Mouse (Mus musculus) neural tube, embryonic 11.5 days (tissue): ENCODE measurements around the gene Baiap2l2. TPM values are rescaled to one million over a fixed set of nuclear protein-coding genes. Genes with fewer than 3 reads are reported as not detected.

Experiments used
- ATAC-seq: fragments of 200-750 bp; cut with Nextera tagmentation; 2 replicates; pipeline ENCODE4 v1.8.0; 2017; ENCODE audit warnings: moderate number of reproducible peaks, mild to moderate bottlenecking, moderate TSS enrichment, moderate library complexity; ENCODE audit not compliant: insufficient read depth, low FRiP score, low TSS enrichment
- DNase-seq: peaks from one replicate; pipeline ENCODE4 v3.0.0-alpha.2; 2015; ENCODE audit warnings: low spot score
- H3K27ac ChIP-seq: fragments of 300-500 bp; sonication (generic); 2 replicates; pipeline ENCODE4 v1.5.1; 2014; ENCODE audit warnings: low read depth, mild to moderate bottlenecking, low read length
- H3K27me3 ChIP-seq: fragments of 300-500 bp; sonication (generic); 2 replicates; pipeline ENCODE4 v1.6.1; 2014; ENCODE audit warnings: mild to moderate bottlenecking, low read length, mixed read lengths; ENCODE audit not compliant: control insufficient read depth, insufficient read depth
- H3K36me3 ChIP-seq: fragments of 300-500 bp; sonication (generic); 2 replicates; pipeline ENCODE4 v1.6.1; 2014; ENCODE audit warnings: mild to moderate bottlenecking, low read length, moderate library complexity, mixed read lengths; ENCODE audit not compliant: control insufficient read depth, insufficient read depth
- H3K4me1 ChIP-seq: fragments of 300-500 bp; sonication (generic); 2 replicates; pipeline ENCODE4 v1.6.1; 2014; ENCODE audit warnings: low read length, mixed read lengths; ENCODE audit not compliant: control insufficient read depth, insufficient read depth
- H3K4me2 ChIP-seq: fragments of 300-500 bp; sonication (generic); 2 replicates; pipeline ENCODE4 v1.6.1; 2014; ENCODE audit warnings: low read depth, mild to moderate bottlenecking, moderate library complexity
- H3K4me3 ChIP-seq: fragments of 300-500 bp; sonication (generic); 2 replicates; pipeline ENCODE4 v1.5.1; 2014; ENCODE audit warnings: low read depth, low read length
- H3K9ac ChIP-seq: fragments of 300-500 bp; sonication (generic); 2 replicates; pipeline ENCODE4 v1.6.1; 2014; ENCODE audit warnings: mild to moderate bottlenecking, low read length
- H3K9me3 ChIP-seq: fragments of 300-500 bp; sonication (generic); 2 replicates; pipeline ENCODE4 v1.6.1; 2016; ENCODE audit warnings: low read length; ENCODE audit not compliant: control insufficient read depth
- WGBS: fragments of 180-500 bp; shearing (Covaris S2); extraction: QIAGEN DNeasy Blood & Tissue Kit; methylation state at CpG from one replicate; pipeline ENCODE4 v1.1.7; 2014; 5-methylcytosine and 5-hydroxymethylcytosine counted together
- polyA plus RNA-seq: library from polyadenylated mRNA; unstranded; fragments of >200 nt; fragmentation: Nextera tagmentation; extraction: Ambion mirVana; gene quantifications from 2 replicates; pipeline ENCODE4 v1.2.1, GENCODE M21; 2014

The Baiap2l2 gene
- polyA plus RNA-seq, 1 experiment from 2014 or later, result 1.9 TPM

- no peak overlapping the region for H3K4me3 ChIP-seq
- peaks cover 5% of the 10 kb centered on the region; the same call in 1 of the 2 replicates for H3K4me1 ChIP-seq
- no peak overlapping the region for H3K4me2 ChIP-seq
- no peak overlapping the region for H3K27ac ChIP-seq
- no peak for ATAC-seq
- no peaks in the 10 kb centered on the region for H3K36me3 ChIP-seq
- H3K27me3 ChIP-seq, result no peaks in the 10 kb centered on the region
- 49% methylated on average over 10 of the region's 10 CpGs for WGBS
- no peak for DNase-seq
- no peaks in the 10 kb centered on the region for H3K9me3 ChIP-seq
- H3K9ac ChIP-seq, result no peak overlapping the region
Observed at GRCm38 (mm10) chr15:79273020-79273419, 12.3 kb downstream of the Baiap2l2 start.

GRCm38 (mm10) chr15:79271124-79271746, 14.1 kb downstream of the Baiap2l2 start:
- Histone ChIP-seq H3K4me3 (peak overlapping the region; percentile 33; the same call in 1 of the 2 replicates), H3K9me3 (no peaks in the 10 kb centered on the region), H3K9ac (peak overlapping the region; percentile 1; the same call in 1 of the 2 replicates), H3K27ac (no peak overlapping the region), H3K36me3 (no peaks in the 10 kb centered on the region), H3K27me3 (no peaks in the 10 kb centered on the region), H3K4me2 (peak overlapping the region; percentile 73), H3K4me1 (peaks cover 5% of the 10 kb centered on the region; the same call in 1 of the 2 replicates)
- 13% methylated on average over 17 of the region's 17 CpGs for WGBS
- DNase-seq (peak; percentile 65), ATAC-seq (peak; percentile 31; the same call in 1 of the 2 replicates)

GRCm38 (mm10) chr15:79270317-79271123, 14.8 kb downstream of the Baiap2l2 start:
- Histone ChIP-seq H3K9me3 (no peaks in the 10 kb centered on the region), H3K27me3 (no peaks in the 10 kb centered on the region)

DNA sequence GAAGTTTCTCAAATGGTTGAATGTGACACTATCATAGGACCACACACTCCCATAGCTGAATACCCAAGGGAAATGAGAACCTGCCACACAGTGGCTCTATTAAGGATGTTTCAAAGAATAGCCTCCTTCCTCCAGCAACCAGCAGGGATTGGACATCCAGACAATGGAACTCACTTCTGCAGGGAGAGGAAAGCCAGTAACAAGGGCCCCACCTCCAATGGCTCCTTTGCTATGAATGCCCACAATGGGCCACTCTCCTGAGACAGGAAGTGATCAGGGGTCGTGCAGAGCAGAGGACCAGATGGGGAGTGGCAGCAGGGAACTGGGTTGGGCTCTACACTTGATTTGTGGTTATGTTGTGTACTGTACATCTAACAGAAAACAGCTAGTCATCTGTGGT, 16.8 kb downstream of the Baiap2l2 start:
- no peaks in the 10 kb centered on the region for H3K36me3 ChIP-seq
- no peak for DNase-seq
- H3K4me2 ChIP-seq, result no peak overlapping the region
- 25% methylated on average over 1 of the region's 1 CpGs for WGBS
- H3K27me3 ChIP-seq, result no peaks in the 10 kb centered on the region
- H3K4me1 ChIP-seq, result peaks cover 5% of the 10 kb centered on the region; the same call in 1 of the 2 replicates
- no peak overlapping the region for H3K9ac ChIP-seq
- no peaks in the 10 kb centered on the region for H3K9me3 ChIP-seq
- H3K27ac ChIP-seq, result no peak overlapping the region
- no peak overlapping the region for H3K4me3 ChIP-seq
- ATAC-seq, result no peak

More at GRCm38 (mm10) chr15:79270317-79271123, 14.8 kb downstream of the Baiap2l2 start:
- DNase-seq (peak; percentile 74), ATAC-seq (no peak)
- Histone ChIP-seq H3K4me2 (peak overlapping the region; percentile 73), H3K36me3 (no peaks in the 10 kb centered on the region), H3K9ac (peak overlapping the region; percentile 30), H3K4me1 (peaks cover 5% of the 10 kb centered on the region; the same call in 1 of the 2 replicates), H3K27ac (no peak overlapping the region), H3K4me3 (peak overlapping the region; percentile 33)
- under 1% methylated on average over 33 of the region's 33 CpGs for WGBS

DNA sequence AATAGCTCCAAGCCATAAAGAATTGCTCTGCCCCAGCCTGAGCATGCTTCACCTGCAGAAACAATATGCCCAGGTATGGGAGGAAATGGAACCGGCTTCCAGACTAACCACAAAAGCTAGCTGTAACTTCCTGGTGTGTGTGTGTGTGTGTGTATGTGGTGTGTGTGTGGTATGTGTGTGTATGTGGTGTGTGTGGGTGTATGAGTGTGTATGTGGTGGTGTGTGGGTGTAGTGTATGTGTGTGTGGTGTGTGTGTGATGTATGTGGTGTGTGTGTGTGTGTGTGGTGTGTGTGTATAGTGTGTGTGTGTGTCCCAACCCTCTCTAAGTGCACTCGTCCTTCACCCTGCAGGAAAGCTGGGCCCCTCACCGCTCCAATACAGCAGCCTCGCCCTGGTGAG, 20.0 kb downstream of the Baiap2l2 start:
- Histone ChIP-seq H3K36me3 (no peaks in the 10 kb centered on the region), H3K27ac (no peak overlapping the region), H3K9me3 (no peaks in the 10 kb centered on the region), H3K4me3 (no peak overlapping the region), H3K9ac (no peak overlapping the region), H3K4me2 (no peak overlapping the region), H3K4me1 (peaks cover 9% of the 10 kb centered on the region; the same call in 1 of the 2 replicates), H3K27me3 (peaks cover 24% of the 10 kb centered on the region)
- 78% methylated on average over 4 of the region's 4 CpGs for WGBS
- ATAC-seq (no peak), DNase-seq (no peak)

DNA sequence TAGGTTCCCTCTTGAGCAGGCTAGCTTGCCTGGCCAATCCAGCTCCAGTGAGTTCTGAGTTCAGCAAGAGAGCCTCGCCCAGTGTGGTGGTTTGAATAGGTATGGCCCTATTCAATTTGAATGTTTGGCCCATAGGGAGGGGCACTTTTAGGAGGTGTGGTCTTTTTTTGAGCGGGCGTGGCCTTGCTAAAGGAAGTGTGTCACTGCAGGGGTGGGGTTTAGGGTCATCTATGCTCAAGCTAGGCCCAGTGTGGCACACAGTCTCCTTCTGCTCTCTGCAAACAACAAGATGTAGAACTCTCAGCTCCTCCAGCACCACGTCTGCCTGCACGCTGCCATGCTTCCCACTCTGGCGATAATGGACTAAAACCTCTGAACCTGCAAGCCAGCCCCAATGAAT, 21.6 kb downstream of the Baiap2l2 start:
- ATAC-seq (no peak), DNase-seq (no peak)
- H3K27me3 ChIP-seq, result peaks cover 39% of the 10 kb centered on the region
- no peaks in the 10 kb centered on the region for H3K9me3 ChIP-seq
- H3K9ac ChIP-seq, result no peak overlapping the region
- H3K27ac ChIP-seq, result no peak overlapping the region
- H3K4me3 ChIP-seq, result no peak overlapping the region
- WGBS, result 93% methylated on average over 6 of the region's 6 CpGs
- H3K36me3 ChIP-seq, result no peaks in the 10 kb centered on the region
- peaks cover 7% of the 10 kb centered on the region; the same call in 1 of the 2 replicates for H3K4me1 ChIP-seq
- H3K4me2 ChIP-seq, result no peak overlapping the region

GRCm38 (mm10) chr15:79262786-79263309, 22.5 kb downstream of the Baiap2l2 start:
- H3K27me3 ChIP-seq, result peaks cover 41% of the 10 kb centered on the region
- no peaks in the 10 kb centered on the region for H3K9me3 ChIP-seq
- H3K4me1 ChIP-seq, result peaks cover 7% of the 10 kb centered on the region; the same call in 1 of the 2 replicates
- no peak overlapping the region for H3K4me2 ChIP-seq
- DNase-seq, result no peak
- 87% methylated on average over 3 of the region's 3 CpGs for WGBS
- no peak overlapping the region for H3K4me3 ChIP-seq
- no peaks in the 10 kb centered on the region for H3K36me3 ChIP-seq
- H3K27ac ChIP-seq, result no peak overlapping the region
- H3K9ac ChIP-seq, result no peak overlapping the region
- no peak for ATAC-seq

DNA sequence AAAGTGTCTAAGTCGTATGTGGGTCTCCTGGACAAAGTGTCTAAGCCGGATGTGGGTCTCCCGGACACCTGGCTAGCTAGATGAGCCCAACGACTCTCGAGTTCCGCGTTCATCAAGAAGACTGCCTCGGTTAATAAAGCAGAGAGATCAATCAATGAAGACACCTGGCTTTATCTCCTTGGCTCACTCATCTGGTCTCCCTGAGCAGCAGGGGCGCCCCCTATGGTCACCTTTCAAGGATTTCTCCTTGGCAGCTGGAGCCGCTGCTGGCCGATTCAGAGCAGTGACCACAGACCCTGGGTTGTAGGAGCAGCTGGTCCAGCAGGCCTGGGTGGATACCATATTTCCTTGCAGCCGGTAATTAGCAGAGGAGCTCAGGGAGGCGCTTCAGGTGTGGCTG, 23.0 kb downstream of the Baiap2l2 start:
- WGBS, result 23% methylated on average over 13 of the region's 13 CpGs
- Histone ChIP-seq H3K27me3 (peaks cover 41% of the 10 kb centered on the region), H3K9me3 (no peaks in the 10 kb centered on the region), H3K4me3 (no peak overlapping the region), H3K9ac (no peak overlapping the region), H3K27ac (no peak overlapping the region), H3K4me2 (no peak overlapping the region; the same call in 1 of the 2 replicates), H3K4me1 (peaks cover 7% of the 10 kb centered on the region; the same call in 1 of the 2 replicates), H3K36me3 (no peaks in the 10 kb centered on the region)
- no peak for ATAC-seq
- peak; percentile 62 for DNase-seq
